Mouse (Mus musculus) frontal cortex, postnatal 14 days (tissue): ENCODE results near the gene Pik3r1.
A peak's percentile ranks its signal among the peaks of the same experiment; 100 is the strongest.

ENCODE experiments used
- DNase-seq, 2 experiments: peaks; one replicate each; pipeline ENCODE4 v3.0.0; 2022; ENCODE audit warnings: low spot score in 2 of 2

Gene Pik3r1

GRCm38 (mm10) chr13:101738769-101739168 lies 29.2 kb downstream of the Pik3r1 start:
- no peak for DNase-seq

- no peak for DNase-seq
Observed at GRCm38 (mm10) chr13:101736521-101737387, 31.3 kb downstream of the Pik3r1 start.

DNA sequence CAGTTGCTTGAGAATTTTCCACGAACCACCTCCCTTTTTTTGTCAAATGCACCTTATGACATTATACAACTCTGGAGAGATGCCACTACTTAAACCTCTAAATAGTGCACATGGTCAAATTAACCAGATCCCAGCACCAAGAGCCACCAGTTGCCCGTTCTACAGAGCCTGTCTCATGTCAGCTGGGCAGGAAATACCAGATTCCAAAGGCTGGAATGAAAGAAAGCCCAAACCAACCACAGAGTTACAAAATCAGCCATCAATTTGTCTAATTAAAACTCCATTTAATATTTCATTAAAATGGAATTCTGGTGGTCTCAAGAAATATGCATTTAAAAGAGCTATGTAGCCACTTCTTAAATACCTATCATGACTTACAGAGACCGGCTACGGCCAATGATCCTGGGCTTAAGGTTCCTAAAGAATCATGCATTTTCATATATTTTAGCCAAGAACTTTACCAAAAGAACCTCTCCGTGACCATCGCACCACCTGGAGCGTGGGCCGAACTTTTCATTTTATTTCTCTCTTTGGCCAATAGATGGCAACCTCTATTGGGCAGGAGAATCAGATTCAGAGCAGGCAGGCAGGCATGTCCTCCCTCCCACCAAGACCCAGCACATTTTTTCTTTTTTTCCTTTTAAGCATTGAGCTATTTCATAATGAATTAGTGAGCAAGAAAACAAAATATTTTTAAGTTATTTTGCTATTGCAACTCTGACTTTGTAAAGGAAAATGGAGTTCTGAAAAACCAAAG lies 32.5 kb downstream of the Pik3r1 start:
- no peak for DNase-seq

GRCm38 (mm10) chr13:101734227-101734626 lies 33.8 kb downstream of the Pik3r1 start:
- no peak for DNase-seq

DNA sequence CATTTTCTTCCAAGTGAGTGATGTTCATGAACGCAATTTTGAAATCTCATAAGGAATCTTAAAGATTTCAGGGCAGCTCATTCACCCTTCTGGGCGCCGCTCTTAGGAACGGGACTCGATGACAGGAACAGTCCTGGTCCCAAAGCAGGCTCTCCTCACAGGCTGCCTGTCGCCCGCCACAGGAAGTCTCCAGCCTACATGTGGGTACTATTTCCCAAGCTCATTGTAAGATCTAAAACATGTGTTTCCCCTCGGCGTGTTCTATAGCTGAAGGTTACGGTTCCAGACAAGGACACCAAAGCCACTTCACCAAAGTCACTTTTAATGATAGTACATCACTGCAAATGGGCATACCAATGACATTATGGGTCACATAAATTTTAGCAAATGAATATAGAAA lies 35.3 kb downstream of the Pik3r1 start:
- no peak for DNase-seq

DNA sequence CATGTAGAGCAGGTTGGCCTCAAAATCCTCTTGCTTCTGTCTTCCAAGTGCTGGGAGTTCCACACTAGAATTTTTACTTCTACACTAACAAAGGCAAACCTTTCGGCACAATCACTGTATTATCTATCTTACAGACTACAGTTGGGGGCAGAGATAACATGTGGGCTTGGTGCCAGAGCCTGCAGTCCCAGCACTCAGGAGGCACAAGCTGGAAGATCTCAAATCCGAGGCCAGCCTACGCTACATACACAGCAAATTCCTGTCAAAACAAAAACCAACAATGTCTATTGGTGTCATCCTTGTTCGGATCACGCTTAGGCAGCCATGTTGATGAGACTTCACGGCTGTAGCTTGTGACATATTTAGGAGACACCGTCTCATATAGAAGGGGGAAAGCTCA lies 36.2 kb downstream of the Pik3r1 start:
- no peak for DNase-seq

DNA sequence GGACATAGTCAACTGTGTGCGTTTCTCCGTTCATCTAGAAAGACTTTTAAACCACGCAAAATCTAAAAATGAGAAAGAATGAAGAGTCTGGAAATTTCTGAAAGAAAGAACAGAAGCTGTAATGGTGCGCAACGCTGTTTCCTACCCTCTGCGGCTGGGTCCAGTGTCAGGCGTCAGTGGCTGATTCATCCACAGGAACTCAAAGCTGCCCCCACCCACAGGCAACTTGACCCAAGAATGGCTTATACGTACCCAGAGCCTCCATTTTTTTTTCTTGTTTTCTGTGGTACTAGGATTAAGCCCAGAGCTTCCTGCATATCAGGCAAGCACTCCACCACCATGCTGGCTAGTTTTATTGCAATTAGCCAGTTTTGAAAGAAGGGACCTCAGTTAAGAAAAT lies 37.7 kb downstream of the Pik3r1 start:
- DNase-seq = no peak

DNA sequence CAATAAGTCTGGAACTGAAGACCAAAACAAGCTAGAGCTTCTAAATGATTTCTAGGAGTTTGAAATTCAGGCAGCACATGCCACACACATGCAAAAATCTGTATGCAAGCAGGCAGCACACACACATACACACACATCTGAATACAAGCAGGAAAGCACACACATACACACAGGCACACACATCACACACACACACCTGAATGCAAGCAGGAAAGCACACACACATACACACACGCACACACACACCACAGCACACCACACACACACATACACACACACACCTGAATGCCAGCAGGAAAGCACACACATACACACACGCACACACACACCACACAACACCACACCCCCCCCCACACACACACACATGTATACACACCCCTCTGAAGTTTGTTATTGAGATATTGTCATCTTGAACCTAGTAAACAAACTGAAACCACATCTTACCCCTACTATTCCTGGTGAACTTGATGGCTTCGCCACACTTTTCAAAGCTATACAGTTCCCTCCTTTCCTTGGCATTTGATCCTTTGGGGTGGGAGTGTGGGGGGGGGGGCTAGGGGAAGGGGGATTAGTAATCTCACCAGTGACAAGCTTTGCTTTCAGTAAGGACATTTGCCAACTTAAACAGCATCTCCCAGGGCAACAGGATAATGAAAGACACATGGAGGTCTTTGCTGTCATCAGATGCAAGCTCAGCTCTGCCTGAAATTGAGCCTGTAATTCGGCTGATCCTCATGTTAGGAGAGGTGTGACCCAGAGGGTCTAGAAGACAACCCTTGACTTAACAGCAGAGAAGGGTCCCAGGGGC lies 38.6 kb downstream of the Pik3r1 start:
- DNase-seq = no peak

DNA sequence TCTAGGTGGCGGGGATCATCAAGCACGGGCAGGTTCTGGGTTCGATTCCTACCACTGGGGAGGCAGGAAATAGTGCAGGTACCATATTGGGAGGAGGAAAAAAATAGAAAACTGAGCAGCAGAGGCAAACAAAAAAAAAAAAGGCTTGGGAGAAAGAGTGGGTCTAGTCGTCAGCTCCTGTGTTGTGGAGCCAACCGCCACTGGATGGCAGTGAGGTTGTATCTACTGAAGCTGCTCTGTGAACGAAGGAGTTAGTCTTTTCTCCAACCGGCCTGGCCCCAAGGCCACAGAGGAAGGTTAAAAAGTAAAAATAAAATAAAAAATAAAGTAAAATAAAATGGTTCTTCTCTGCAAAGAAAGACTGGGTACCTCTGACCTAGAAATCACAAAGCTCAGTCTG lies 39.2 kb downstream of the Pik3r1 start:
- no peak for DNase-seq

- no peak for DNase-seq
Observed at GRCm38 (mm10) chr13:101728300-101728699, 39.7 kb downstream of the Pik3r1 start.

DNA sequence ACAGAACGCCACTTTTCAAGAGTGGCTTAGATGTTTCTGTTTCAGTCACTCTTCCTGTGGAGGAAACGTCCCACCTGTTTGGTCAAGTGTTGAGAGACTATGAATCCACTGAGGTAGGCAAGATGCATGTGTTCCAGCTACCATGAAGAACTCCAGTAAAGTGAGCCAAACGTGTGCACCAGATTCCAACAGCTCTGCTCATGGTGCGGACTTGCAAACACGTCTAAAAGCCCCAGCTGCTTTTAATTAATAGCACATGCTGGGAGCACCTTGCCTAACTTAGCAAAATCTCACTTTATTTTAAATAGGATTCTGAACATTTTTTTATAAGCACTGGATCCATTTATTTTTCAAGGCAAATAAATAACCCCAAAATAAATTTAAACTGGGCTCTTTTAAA lies 40.2 kb downstream of the Pik3r1 start:
- no peak for DNase-seq

- DNase-seq = no peak
Observed at GRCm38 (mm10) chr13:101726922-101727321, 41.1 kb downstream of the Pik3r1 start.

DNA sequence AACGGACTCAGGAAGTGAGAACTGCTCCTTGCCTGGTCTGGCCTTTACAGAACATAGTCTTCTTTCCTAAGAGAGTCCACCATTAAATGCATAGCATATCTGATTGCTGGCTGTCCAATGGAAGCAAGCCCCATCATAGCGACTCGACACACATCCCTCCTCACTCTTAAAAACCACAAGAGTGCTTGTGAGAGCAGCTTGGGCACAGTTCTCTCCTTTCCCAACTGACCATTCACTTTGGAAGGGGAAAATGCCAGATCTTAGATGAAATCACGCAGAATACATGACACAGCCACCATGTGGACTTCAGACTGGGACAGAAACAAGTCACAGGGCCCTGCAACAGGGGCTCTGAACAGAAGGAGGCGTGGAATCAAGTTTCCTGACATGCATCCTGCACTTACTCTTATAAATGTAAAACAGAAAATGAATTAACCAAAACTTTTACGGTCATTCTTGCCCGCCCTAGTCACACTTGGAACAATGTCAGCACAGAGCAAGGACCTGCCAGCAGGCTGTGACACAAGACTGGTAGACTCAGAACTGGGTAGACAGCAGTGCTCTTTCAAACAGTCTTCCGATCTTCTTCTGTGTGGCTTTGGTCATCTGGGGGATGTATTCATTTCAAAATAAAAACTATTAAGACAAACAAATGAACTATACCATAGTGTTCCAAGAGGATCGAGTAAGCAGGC lies 46.0 kb downstream of the Pik3r1 start:
- DNase-seq = no peak

DNA sequence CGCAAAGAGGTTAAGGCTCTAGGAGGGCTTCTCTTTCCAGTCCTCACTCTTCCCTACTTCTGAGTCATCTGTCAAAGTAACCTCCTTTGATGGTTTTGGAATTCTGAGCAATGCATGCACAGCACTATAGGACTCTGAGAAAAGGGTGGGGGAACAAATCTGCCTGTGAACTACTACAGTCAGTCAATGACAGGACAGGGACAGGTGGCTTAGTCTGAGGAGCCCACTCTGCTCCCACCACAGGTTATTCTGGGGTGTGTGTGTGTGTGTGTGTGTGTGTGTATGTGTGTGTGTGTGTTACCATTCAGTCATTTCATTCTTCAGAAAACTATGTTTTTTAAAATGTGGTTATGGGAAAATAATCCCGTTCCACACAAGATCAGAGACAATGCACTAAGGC lies 46.9 kb downstream of the Pik3r1 start:
- no peak for DNase-seq

GRCm38 (mm10) chr13:101719312-101719870 lies 48.6 kb downstream of the Pik3r1 start:
- DNase-seq = peak; percentile 59 to 84

- DNase-seq = no peak
Observed at GRCm38 (mm10) chr13:101718744-101719143, 49.3 kb downstream of the Pik3r1 start.

DNA sequence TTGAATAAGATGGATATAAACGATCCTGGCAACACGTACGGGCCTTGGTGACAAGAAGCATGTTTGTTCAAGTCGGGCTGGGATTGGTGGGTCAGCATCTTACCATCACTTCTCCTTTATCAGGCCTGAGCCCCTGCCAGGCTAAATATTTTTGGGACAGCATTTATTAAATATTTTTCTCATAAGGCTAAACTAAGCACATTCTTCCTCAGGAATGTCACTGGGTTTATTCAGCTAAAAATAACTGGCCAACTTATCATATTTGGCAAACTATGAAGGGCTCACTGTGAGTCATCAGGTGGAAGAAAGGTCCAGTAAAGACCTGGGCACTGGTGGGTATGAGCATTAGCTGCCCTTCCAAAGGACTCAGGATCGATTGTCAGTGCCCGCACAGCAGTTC lies 50.2 kb downstream of the Pik3r1 start:
- no peak for DNase-seq

GRCm38 (mm10) chr13:101713429-101714088 lies 54.5 kb downstream of the Pik3r1 start:
- no peak for DNase-seq

GRCm38 (mm10) chr13:101712720-101713428 lies 55.1 kb downstream of the Pik3r1 start:
- DNase-seq = no peak

DNA sequence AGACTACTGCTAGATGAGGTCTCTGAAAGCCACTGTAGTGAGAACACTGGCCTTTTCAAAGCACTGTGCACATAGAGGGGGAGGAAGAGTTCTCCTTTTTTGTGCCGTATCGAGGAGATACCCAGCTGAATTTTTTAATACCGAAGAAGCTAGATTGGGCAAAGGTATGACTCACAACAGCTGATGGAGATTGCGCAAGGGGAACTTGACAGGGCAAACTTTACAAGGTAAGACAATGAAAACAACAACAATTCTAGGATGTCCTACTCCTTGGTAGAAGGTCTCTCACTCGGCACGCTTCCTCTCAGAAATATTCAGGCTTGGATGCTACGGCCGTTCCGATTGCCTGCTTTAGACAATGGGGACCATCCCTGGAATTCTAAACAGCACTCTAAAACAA lies 55.9 kb downstream of the Pik3r1 start:
- no peak for DNase-seq
